Mouse (Mus musculus) bone marrow, adult 2 months (tissue): ENCODE measurements around the gene Mast1.
A peak's percentile ranks its signal among the peaks of the same experiment; 100 is the strongest.

Experiments used
- CTCF ChIP-seq: fragments of 200-500 bp; IDR thresholded peaks from 2 replicates; pipeline ENCODE4 v1.5.1; 2011; ENCODE audit warnings: low read length, control low read depth; ENCODE audit not compliant: control insufficient read depth, insufficient read depth
- POLR2A ChIP-seq: fragments of 200-500 bp; IDR thresholded peaks from 2 replicates; pipeline ENCODE4 v1.6.1; 2011; ENCODE audit warnings: low read depth, mild to moderate bottlenecking, control low read depth, low read length, borderline replicate concordance; ENCODE audit not compliant: control insufficient read depth

- TF ChIP-seq POLR2A (peak; percentile 18; the same call in 1 of the 2 replicates), CTCF (no peak)
Observed at GRCm38 (mm10) chr8:84970135-84970790, 33.1 kb upstream of the Mast1 start.
